Mouse (Mus musculus): Measurements from ENCODE around the gene Ptgr1. TPM values are rescaled to one million over a fixed set of nuclear protein-coding genes. Genes with fewer than 3 reads are reported as not detected.

Ptgr1 gene
- total RNA-seq, 4 experiments from 2014 or later = 2.3 to 3.3 (median 3.1) TPM

GRCm38 (mm10) chr4:58990609-58991434, 3.9 kb upstream of the Ptgr1 start:
- DNase-seq (ENCODE audit: low spot score) = no peak

GRCm38 (mm10) chr4:58989303-58989898, 2.5 kb upstream of the Ptgr1 start:
- DNase-seq (ENCODE audit: low spot score) = no peak

- peak; percentile 70 for DNase-seq (ENCODE audit: low spot score)
Observed at GRCm38 (mm10) chr4:58985157-58985648, 1.7 kb downstream of the Ptgr1 start.

GRCm38 (mm10) chr4:58982806-58983205, 4.1 kb downstream of the Ptgr1 start:
- no peak for DNase-seq (ENCODE audit: low spot score)

GRCm38 (mm10) chr4:58981421-58981820, 5.5 kb downstream of the Ptgr1 start:
- DNase-seq (ENCODE audit: low spot score) = no peak

DNA sequence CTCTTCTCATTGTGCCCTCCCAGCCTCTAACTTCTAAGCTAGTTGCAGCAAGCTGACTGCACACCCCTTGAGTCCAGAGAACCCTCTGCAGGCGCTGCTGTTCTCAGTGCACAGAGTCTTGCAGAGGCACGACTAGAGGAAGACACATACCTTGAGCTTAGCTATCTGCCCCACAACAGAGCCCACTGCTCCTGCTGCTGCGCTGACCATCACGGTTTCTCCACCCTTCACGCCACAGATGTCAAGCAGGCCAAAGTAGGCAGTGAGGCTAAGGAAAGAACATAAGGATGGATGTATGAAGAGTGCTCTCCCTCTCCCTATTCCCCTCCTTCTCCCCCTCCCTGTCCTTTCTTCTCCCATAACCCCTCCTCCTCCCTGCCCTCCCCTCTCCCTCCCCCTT, 11.2 kb downstream of the Ptgr1 start:
- DNase-seq (ENCODE audit: low spot score) = no peak

DNA sequence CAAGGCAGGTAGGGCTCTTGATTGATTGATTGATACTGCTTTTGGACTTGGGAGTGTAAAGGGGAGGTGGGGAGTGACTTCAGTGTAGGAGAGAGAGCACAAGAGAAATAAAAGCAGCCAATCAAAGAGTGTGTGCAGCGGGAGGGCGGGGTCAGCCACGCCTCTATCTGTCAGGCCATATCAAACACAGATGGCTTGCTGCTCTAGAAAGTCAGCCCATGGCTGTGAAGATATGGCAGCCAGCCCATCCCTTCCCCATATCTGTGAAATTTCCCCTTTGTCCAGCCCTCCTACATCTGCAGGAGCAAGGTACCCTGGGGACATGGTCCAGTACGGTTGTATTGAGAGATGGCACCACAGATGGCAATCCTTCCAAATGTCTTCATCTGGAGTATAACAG, 16.2 kb downstream of the Ptgr1 start:
- no peak for DNase-seq (ENCODE audit: low spot score)

DNA sequence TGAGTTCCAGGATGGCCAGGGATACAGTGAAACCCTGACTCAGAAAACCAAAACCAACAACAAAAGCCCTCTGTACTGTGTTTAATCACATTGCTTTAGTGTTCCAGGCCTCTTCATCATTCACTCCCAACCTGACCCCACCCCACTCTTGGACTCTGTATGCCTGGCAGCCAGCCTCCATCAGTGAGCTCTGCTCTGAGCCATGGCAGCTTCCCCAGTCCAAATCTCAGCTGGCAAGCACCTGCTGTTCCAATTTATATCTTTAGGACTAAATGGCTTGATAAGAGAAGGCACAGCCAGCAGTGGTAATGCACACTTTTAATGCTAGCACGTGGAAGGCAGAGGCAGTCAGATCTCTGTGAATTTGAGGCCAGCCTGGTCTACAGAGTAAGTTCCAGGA, 21.8 kb downstream of the Ptgr1 start:
- no peak for DNase-seq (ENCODE audit: low spot score)

GRCm38 (mm10) chr4:58963271-58963670, 23.6 kb downstream of the Ptgr1 start:
- no peak for DNase-seq (ENCODE audit: low spot score)

- no peak for DNase-seq (ENCODE audit: low spot score)
Observed at GRCm38 (mm10) chr4:58961719-58962118, 25.2 kb downstream of the Ptgr1 start.

GRCm38 (mm10) chr4:58952630-58953029, 34.3 kb downstream of the Ptgr1 start:
- no peak for DNase-seq (ENCODE audit: low spot score)

GRCm38 (mm10) chr4:58948391-58948790, 38.5 kb downstream of the Ptgr1 start:
- no peak for DNase-seq (ENCODE audit: low spot score)

DNA sequence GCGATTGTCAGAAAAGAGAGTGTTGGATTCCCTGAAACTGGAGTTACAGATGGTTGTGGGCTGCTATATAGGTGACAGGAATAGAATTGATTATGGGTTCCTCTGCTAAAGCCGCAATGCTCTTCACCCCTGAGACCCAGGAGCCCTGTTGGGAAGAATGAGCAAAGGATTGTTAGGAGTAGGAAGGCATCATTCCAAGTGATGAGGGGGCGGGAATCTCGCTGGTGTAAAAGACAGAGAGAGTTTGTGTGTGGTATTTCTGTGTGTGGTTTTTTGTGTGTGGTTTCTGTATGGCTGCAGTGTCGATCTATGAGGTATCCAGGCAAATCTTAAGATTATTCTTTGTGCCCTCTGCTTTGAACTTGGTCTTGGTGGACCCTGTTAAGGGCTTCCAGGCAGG, 42.2 kb downstream of the Ptgr1 start:
- DNase-seq (ENCODE audit: low spot score) = no peak

GRCm38 (mm10) chr4:58944206-58944553, 42.7 kb downstream of the Ptgr1 start:
- DNase-seq (ENCODE audit: low spot score) = no peak

- peak; percentile 46 for DNase-seq (ENCODE audit: low spot score)
Observed at GRCm38 (mm10) chr4:58943420-58944205, 43.3 kb downstream of the Ptgr1 start, which contains the start of gene Zkscan16. Gene Zkscan16 (plus strand): TSS chr4:58943628.

GRCm38 (mm10) chr4:58942942-58943341, 44.0 kb downstream of the Ptgr1 start:
- no peak for DNase-seq (ENCODE audit: low spot score)

DNA sequence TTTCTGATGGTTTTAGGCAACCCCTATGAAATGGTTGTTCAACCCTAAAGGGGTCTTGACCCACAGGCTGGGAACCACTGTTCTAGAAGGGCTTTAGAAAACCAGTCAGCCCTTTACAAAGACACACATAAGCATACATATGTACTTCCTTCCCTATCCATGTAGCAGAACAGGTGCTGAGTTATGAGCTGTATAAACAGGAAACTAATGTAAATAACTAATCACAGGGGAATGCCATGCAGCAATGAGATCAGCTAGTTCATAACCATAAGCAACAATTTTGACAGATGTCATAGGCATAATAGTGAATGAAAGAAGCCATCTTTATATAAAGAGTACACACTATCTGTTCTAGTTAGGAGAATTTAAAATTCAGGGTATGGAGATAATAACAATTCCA, 45.3 kb downstream of the Ptgr1 start:
- no peak for DNase-seq (ENCODE audit: low spot score)

- DNase-seq (ENCODE audit: low spot score) = no peak
Observed at GRCm38 (mm10) chr4:58935846-58936245, 51.1 kb downstream of the Ptgr1 start.

DNA sequence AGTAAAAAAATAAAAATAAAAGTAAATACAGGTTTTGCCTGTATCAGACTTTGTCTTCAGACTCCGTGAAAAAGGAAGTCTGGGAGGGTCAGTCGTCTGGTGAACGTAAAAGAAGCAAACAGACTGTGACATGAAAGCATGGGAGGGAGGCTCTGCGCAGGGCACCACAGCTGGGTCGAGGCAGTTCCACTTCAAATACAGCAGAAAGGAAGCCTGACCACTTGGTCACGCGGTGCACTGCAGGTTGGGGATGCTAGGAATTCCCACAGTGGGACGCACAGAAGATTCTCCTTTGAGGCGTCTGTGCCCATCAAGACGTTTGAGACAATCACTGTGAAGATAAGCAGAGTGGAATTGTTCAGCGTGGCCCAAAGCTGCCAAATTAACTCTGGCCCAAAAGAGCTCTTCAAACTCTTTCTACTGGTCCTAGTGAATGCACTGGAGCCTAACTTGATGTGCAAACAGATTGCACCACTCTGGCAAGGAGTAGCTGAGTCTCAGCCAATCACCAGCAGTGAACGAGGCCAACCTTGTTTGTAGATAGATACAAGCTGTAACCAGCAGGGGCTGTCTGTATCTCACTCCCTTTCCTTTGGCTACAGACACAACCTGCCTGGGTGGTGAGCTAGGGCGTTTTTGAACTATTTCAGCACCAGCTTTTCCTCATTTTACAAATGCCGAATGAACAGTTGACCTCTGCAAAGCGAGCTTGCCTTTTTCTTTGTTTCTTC, 52.0 kb downstream of the Ptgr1 start:
- DNase-seq (ENCODE audit: low spot score) = peak; percentile 50

- DNase-seq (ENCODE audit: low spot score) = no peak
Observed at GRCm38 (mm10) chr4:58934308-58934707, 52.6 kb downstream of the Ptgr1 start.

- no peak for DNase-seq (ENCODE audit: low spot score)
Observed at GRCm38 (mm10) chr4:58932541-58932940, 54.4 kb downstream of the Ptgr1 start.

GRCm38 (mm10) chr4:58927661-58928060, 59.3 kb downstream of the Ptgr1 start:
- DNase-seq (ENCODE audit: low spot score) = no peak

All from heart, adult 8-10 months (tissue).